15 mouse cellular contexts compared by ENCODE assay signal in genomic region chr14:35152450-35152849, GRCm38 (mm10).
A peak's percentile ranks its signal among the peaks of the same experiment; 100 is the strongest.
DNase-seq lines count a peak whose midpoint lies in the region; ATAC-seq lines count a peak whose summit lies in the region.
"Had no signal": no experiment of that assay in that cellular context is flagged by ENCODE, and none has a peak within 500 bp of the region (broad histone marks: within the 10 kb centered on the region; RNA-seq: fewer than 3 reads in every experiment).

No protein-coding gene starts in this region.

- H3K27me3 ChIP-seq in forebrain, embryonic 13.5 days, result no peaks in the 10 kb centered on the region
- no peaks in the 10 kb centered on the region for H3K27me3 ChIP-seq in forebrain, embryonic 11.5 days (ENCODE audit: control insufficient read depth, insufficient read depth, low read length)
- H3K27me3 ChIP-seq in neural tube, embryonic 15.5 days (replicated peaks), result no peaks in the 10 kb centered on the region
- H3K27me3 ChIP-seq: liver, embryonic 15.5 days; megakaryocyte, embryonic 14.5 days; Patski had no signal

- no peaks in the 10 kb centered on the region for H3K4me1 ChIP-seq in forebrain, embryonic 13.5 days
- H3K4me1 ChIP-seq in forebrain, embryonic 11.5 days (replicated peaks; ENCODE audit: control insufficient read depth, insufficient read depth, low read length), result no peaks in the 10 kb centered on the region
- H3K4me1 ChIP-seq in neural tube, embryonic 15.5 days, result 0 out of 2 replicates have a peak, but pooled peaks cover 5% of the 10 kb centered on the region
- H3K4me1 ChIP-seq: heart, embryonic 10.5 days; liver, embryonic 15.5 days; megakaryocyte, embryonic 14.5 days had no signal

- no peak overlapping the region for H3K4me2 ChIP-seq in forebrain, embryonic 13.5 days
- no peak overlapping the region for H3K4me2 ChIP-seq in forebrain, embryonic 11.5 days (ENCODE audit: low read depth, low read length, severe bottlenecking)
- no peak overlapping the region for H3K4me2 ChIP-seq in neural tube, embryonic 15.5 days
- H3K4me2 ChIP-seq: liver, embryonic 15.5 days had no signal

- intact Hi-C loops in left cerebral cortex, postnatal 25 days (cut with DNase I), result no loop called here
- intact Hi-C loops in left cerebral cortex, postnatal 36 days (cut with DNase I), result no loop called here

- WGBS in forebrain, embryonic 13.5 days, result 70% methylated on average over 3 of the region's 3 CpGs
- WGBS in forebrain, embryonic 11.5 days, result 87% methylated on average over 3 of the region's 3 CpGs
- 63% methylated on average over 3 of the region's 3 CpGs for WGBS in neural tube, embryonic 15.5 days

- no peaks in the 10 kb centered on the region for H3K9me3 ChIP-seq in forebrain, embryonic 13.5 days (replicated peaks)
- no peaks in the 10 kb centered on the region for H3K9me3 ChIP-seq in forebrain, embryonic 11.5 days (ENCODE audit: control insufficient read depth, low read length)
- H3K9me3 ChIP-seq in neural tube, embryonic 15.5 days (replicated peaks), result no peaks in the 10 kb centered on the region
- H3K9me3 ChIP-seq: heart, embryonic 10.5 days; liver, embryonic 15.5 days had no signal

- DNase-seq in forebrain, embryonic 11.5 days (ENCODE audit: low spot score), result no peak
- peak; percentile 44 to 67 for DNase-seq in left cerebral cortex, postnatal 25 days (ENCODE audit: low spot score in 2 of 2)
- DNase-seq in left cerebral cortex, postnatal 36 days (ENCODE audit: low spot score in 2 of 2), result no peak
- peak; percentile 37 for DNase-seq in retina, postnatal 1 day
- DNase-seq in retina, embryonic 14.5 days (ENCODE audit: low spot score), result no peak
- no peak for DNase-seq in urinary bladder, postnatal 10 days (ENCODE audit: low spot score)
- DNase-seq: cerebellum, adult 11-12 months; kidney, adult 11 months; kidney, postnatal 4 days had no signal

- H3K4me3 ChIP-seq in forebrain, embryonic 13.5 days, result no peak overlapping the region
- no peak overlapping the region for H3K4me3 ChIP-seq in forebrain, embryonic 11.5 days (ENCODE audit: low read depth, low read length)
- no peak overlapping the region for H3K4me3 ChIP-seq in neural tube, embryonic 15.5 days (replicated peaks)
- H3K4me3 ChIP-seq: heart, embryonic 10.5 days; liver, embryonic 15.5 days; megakaryocyte, embryonic 14.5 days had no signal

- no peak overlapping the region for H3K27ac ChIP-seq in forebrain, embryonic 13.5 days
- H3K27ac ChIP-seq in forebrain, embryonic 11.5 days (ENCODE audit: low read depth, low read length), result no peak overlapping the region
- H3K27ac ChIP-seq in neural tube, embryonic 15.5 days (replicated peaks), result no peak overlapping the region
- H3K27ac ChIP-seq: heart, embryonic 10.5 days; liver, embryonic 15.5 days had no signal

- H3K9ac ChIP-seq in forebrain, embryonic 13.5 days, result no peak overlapping the region
- H3K9ac ChIP-seq in forebrain, embryonic 11.5 days (ENCODE audit: low read length), result no peak overlapping the region
- H3K9ac ChIP-seq in neural tube, embryonic 15.5 days (replicated peaks), result no peak overlapping the region
- H3K9ac ChIP-seq: liver, embryonic 15.5 days had no signal

- peak; percentile 75 for ATAC-seq in forebrain, embryonic 13.5 days
- no peak for ATAC-seq in forebrain, embryonic 11.5 days (replicated peaks; ENCODE audit: low FRiP score)
- ATAC-seq in neural tube, embryonic 15.5 days (ENCODE audit: low FRiP score), result peak; percentile 63; the same call in 1 of the 2 replicates
- ATAC-seq: Patski had no signal

- no peaks in the 10 kb centered on the region for H3K36me3 ChIP-seq in forebrain, embryonic 13.5 days (ENCODE audit: poor library complexity, severe bottlenecking)
- no peaks in the 10 kb centered on the region for H3K36me3 ChIP-seq in forebrain, embryonic 11.5 days (ENCODE audit: control insufficient read depth, insufficient read depth, low read length)
- H3K36me3 ChIP-seq in neural tube, embryonic 15.5 days, result no peaks in the 10 kb centered on the region
- H3K36me3 ChIP-seq: heart, embryonic 10.5 days; liver, embryonic 15.5 days had no signal

Comparison
In these comparisons a context has a peak if more than half of its experiments do, and no peak if none do; other contexts are left out.
1. DNase-seq: peak in left cerebral cortex, postnatal 25 days (2 of 2) and retina, postnatal 1 day (single experiment); none in forebrain, embryonic 11.5 days (single experiment), left cerebral cortex, postnatal 36 days (0 of 2), retina, embryonic 14.5 days (single experiment) and urinary bladder, postnatal 10 days (single experiment).